Mouse (Mus musculus) liver, adult 2 months (tissue): ENCODE data around the gene Mnat1.
"Not testable (repeated sequence)": the region's sequence is repeated elsewhere in the genome, so short reads cannot be mapped to it uniquely, and the experiment has no call there.

Source experiments
- CTCF ChIP-seq: fragments of 200-500 bp; IDR thresholded peaks from 2 replicates; pipeline ENCODE4 v1.5.1; 2011; ENCODE audit warnings: low read depth, low read length, control low read depth
- POLR2A ChIP-seq: fragments of 200-500 bp; IDR thresholded peaks from 2 replicates; pipeline ENCODE4 v1.6.1; 2011; ENCODE audit warnings: low read length, control low read depth; ENCODE audit not compliant: insufficient read depth; ENCODE audit errors: extremely low read depth

- TF ChIP-seq CTCF, POLR2A: not testable (repeated sequence)
Observed at GRCm38 (mm10) chr12:73151038-73151437, 27.5 kb downstream of the Mnat1 start.
